Mouse (Mus musculus) c-Kit-negative CD71-positive TER-119-positive erythroid progenitor cells, embryonic 14.5 days (primary cell): ENCODE measurements around the gene AC140267.1.

Source experiments
- DNase-seq: peaks from one replicate; pipeline ENCODE4 v3.0.0-alpha.2; 2013; ENCODE audit warnings: low read depth, low spot score

AC140267.1 gene

DNA sequence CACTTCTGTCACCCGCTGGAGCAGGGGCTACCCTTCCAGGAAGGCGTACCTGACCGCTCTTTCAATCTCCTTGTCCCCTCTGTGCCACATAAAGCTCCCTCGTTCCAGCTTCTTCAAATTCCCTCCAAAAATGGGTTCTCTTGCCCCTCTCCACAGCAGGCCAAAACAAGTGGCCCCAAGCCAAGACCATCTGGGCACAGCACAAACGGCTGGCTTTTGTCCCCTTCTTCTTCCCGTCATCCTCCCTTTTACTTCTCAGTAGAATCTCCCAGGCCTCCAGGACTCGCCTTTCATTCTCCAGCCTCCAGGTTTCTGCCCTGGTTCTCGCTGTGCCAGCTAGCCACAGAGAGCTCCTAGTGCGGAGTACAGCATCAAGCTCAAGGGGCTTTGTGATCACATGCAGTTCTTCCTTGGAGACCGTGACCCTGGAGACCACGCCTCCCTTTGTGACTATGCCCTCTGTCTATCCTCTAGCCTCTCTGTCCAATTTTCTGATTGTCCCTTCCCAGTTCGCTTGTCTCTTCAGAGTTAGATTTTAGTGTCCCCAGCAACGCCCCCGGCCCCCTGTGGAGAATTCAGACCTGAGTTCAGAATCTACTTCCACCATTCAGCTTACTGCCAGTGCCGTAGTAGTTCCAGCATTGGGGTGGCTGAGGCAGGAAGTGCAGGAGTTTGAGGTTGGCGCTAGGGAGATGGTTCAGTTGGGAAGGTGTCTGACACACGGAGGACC, 7.4 kb upstream of the AC140267.1 start:
- no peak for DNase-seq

DNA sequence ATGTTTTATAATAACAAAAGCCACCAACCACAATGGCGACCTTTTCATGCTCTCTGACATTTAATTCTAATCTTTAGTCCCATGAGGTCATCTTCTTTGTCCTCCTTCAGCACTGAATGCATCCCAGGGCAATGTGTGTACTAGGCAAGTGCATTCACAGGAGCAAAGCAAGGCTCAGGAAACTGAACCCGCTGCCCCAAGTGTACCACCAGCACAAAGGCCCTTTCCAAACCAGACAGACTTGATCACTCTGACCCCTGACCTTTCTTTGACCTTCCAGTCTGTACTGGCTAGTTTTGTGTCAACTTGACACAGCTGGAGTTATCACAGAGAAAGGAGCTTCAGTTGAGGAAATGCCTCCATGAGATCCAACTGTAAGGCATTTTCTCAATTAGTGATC, 3.3 kb upstream of the AC140267.1 start:
- no peak for DNase-seq

DNA sequence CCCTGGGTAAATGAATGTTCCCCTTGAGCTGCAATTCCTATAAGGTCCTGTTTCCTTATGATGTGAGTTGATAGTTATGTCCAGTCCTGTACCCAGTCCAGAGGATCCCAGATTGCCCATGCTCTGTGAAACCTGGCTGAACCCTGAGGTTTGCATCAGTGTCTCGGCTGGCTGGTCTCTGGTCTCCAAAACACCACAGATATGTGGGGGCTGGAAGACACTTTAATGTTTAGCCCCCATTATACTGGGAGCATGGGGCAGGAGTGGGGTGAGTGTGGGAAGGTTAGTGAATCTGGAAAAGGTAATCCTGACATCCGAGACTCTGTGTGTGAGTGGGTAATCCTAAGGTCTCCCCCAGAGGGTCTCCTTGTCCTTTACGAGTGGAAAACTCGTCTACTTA, 2.6 kb upstream of the AC140267.1 start:
- DNase-seq, result no peak

DNA sequence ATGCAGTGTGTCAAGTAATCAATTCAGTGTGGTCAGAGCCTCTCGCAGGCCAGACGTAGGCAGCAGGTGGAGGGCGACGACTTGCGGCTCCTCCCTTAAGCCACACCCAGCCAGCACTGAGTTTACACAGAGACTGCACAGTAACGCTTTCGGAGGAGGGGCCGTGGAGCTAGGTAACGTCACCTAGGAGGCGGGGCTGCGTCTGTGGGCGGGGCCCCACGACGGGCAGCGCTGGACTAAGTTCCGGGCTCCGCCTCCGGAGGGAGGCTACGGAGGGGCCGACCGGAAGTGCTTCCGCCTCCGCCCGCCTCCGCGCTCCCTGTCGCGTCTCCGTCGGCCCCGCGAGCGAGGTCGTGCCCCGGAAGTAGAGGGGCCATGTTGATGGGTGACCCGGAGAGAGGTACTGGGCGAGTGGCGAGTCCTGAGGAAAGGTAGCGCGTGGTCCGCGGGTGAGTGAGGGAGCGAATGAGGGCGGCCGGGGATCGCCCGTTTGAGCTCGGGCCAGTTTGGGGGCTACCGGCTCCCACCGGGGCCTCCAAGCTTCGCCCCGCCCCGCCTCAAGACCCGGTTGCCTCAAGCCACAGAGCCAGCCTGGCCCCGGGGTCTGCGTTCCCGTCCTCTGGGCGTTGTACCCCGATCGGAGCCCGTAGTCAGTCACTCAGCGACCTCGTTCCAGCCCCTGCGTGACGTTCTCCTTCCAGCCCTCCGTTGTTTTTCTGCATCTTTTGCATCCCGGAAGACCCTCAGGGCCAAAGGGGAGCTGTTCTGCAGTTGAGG, 1.7 kb upstream of the AC140267.1 start, which contains the start of gene Mief1:
TSS of gene Mief1 (plus strand) at position 286 of the 777 bp plus-strand sequence.
- peak; percentile 99 for DNase-seq

DNA sequence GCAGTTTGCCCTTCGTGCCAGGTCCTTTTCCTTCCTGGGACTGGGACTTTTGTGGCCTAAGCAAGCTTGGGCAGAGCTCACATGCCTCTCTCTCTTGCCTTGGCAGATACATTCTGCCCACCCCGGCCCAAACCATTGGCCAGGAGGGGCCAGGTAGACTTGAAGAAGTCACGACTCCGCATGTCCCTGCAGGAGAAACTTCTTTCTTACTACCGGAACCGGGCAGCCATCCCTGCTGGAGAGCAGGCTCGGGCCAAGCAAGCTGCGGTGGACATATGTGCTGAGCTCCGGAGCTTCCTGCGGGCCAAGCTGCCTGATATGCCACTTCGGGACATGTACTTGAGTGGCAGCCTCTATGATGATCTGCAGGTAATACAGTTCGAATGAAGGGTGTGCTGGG, 12.5 kb downstream of the AC140267.1 start:
- no peak for DNase-seq

DNA sequence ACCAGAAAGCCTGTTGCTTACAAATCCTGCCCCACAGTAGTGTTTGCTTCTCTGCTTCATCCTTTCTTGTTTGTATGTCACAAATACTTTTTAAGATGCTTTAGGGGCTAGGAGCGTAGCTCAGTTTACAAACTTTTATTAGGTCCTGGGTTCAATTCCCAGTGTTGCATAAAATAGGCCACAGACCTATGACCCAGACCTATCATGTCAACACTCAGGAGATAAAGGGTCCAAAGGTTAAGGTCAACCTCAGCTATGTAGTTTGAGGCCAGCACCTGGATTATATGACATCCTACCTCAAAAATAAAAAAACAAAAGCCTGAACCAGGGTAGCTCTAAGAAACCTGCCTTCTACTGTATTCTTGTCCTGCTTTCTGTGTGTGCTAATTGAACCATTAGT, 13.0 kb downstream of the AC140267.1 start:
- DNase-seq, result no peak

DNA sequence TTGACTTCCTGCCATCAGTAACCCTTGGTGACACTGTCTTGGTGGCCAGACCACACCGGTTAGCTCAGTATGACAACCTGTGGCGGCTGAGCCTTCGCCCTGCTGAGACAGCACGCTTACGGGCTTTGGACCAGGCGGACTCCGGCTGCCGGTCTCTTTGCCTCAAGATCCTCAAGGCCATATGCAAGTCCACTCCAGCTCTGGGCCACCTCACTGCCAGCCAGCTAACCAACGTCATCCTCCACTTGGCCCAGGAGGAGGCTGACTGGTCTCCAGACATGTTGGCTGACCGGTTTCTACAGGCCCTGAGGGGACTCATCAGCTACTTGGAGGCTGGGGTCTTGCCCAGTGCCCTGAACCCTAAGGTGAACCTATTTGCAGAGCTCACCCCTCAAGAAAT, 14.0 kb downstream of the AC140267.1 start:
- DNase-seq, result no peak

DNA sequence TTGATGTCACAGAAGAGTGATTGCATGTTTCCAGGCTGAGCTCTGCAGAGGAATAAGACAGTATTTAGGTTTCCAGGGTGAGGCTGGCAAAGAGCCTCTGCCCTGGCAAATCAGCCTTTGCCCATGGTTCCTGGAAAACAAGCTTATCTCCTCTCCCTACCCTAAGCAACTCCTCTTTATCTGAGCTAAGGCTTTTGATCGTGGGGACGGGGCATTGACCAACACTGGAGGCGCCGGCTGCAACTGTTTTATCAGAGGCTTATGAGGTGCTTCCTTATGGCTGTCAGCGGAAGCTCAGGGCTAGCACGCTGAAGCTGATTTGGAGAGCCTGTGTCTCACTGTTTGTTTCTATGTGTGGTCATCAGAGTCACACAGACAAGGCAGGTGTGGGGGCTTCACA, 15.0 kb downstream of the AC140267.1 start:
- no peak for DNase-seq

DNA sequence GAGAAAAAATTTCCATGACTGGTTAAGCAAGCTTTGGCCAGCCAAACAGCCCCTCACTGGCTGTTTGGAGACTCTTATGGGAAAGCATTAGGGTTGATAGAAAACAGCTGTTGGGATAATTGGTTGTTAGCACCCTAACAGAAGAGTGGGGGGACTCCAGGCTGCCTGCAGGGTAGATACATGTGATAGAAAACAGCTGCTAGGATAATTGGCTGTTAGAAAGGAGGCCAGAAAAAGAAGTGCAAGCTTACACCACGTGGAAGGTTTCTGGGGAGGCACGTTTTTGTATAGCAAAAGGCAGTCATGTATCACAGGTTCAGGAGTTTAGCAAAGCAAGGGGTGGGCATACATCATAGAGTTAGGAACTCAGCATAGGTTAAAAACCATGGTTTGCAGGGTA, 17.9 kb downstream of the AC140267.1 start:
- no peak for DNase-seq

DNA sequence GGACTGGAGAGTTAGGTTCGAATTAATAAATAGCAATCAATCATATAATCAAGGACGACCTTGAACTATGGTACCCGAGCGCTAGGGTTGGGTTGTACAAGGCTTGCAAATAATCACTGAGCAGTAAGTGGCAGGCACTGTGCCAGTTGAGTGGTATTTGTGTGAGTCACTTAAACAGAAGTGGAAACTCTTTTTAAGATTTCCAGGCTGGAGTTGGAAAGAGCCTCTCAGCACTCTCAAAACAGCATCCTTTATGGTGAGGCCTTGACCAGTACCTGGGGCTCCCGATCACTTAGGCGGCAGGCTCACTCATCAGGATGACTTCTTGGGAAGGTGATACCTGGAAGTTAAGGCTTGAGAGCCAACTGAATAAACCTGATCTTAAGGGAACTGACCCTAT, 18.6 kb downstream of the AC140267.1 start:
- no peak for DNase-seq

DNA sequence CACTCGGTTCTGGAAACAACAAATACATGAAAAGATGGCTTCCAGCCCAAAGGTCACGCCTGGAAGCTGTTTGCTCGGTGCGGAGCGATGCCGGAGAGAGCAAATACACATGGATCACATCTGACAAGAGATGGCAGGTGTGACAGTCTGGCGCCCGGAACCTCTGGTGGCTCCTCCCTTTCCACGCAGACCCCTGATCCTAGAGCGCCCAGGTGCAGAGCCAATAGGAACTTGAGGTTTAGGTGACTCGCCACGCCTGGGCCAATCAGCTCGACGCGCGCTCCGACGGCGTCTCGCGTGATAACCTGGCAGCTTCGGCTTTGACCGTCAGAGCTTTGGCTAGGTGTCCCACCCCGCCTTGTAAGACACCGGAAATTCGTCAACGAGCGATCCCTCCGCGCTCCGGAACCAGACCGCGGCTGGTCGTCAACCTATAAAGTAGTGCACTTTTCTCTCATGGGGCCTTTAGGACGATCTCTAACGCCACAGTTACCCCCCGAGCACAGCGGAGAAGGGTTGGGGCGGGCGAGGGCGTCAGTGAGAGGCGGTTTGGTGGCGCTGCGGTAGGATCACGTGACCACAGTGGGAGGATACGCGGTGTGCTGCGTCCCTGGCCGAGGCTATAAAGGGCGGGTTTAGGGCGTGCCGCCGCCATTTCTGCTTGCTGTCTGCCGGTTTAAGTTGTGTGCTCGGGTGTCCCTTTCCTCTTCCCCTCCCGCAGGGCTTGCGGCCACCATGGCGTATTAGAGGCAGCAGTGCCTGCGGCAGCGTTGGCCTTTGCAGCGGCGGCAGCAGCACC, 19.4 kb downstream of the AC140267.1 start, which contains the start of gene Atf4:
TSS of gene Atf4 (plus strand) at position 338 of the 799 bp plus-strand sequence.
- DNase-seq, result peak; percentile 95

DNA sequence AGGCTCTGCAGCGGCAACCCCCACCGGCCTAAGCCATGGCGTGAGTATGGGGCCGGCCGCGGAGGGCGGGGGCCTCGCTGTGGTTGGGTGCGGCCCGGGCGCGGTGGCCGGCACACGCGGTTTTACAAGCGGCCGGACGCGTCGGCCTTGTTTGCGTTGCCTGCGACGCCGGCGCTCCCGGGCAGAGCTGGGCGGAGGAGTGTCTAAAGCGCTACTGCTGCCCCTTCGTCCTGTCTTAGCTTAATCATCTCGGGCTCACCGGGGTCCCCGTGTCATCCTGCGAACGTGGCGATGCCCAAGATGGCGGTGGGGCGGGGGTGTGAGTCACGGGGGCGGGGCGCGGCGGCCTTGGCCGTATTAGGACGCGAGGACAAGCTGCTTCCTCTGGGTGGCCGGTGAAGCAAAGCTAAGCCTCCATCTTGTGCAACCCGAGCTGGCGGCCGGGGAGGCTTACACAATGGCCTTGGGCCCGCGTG, 20.0 kb downstream of the AC140267.1 start:
- peak; percentile 62 for DNase-seq

DNA sequence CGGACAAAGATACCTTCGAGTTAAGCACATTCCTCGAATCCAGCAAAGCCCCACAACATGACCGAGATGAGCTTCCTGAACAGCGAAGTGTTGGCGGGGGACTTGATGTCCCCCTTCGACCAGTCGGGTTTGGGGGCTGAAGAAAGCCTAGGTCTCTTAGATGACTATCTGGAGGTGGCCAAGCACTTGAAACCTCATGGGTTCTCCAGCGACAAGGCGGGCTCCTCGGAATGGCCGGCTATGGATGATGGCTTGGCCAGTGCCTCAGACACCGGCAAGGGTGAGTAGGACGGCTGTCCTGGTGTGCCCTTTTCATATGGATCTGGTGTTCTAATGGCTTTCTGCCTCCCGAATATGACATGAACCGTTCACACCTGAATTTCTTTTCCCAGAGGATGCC, 20.6 kb downstream of the AC140267.1 start:
- DNase-seq, result no peak

DNA sequence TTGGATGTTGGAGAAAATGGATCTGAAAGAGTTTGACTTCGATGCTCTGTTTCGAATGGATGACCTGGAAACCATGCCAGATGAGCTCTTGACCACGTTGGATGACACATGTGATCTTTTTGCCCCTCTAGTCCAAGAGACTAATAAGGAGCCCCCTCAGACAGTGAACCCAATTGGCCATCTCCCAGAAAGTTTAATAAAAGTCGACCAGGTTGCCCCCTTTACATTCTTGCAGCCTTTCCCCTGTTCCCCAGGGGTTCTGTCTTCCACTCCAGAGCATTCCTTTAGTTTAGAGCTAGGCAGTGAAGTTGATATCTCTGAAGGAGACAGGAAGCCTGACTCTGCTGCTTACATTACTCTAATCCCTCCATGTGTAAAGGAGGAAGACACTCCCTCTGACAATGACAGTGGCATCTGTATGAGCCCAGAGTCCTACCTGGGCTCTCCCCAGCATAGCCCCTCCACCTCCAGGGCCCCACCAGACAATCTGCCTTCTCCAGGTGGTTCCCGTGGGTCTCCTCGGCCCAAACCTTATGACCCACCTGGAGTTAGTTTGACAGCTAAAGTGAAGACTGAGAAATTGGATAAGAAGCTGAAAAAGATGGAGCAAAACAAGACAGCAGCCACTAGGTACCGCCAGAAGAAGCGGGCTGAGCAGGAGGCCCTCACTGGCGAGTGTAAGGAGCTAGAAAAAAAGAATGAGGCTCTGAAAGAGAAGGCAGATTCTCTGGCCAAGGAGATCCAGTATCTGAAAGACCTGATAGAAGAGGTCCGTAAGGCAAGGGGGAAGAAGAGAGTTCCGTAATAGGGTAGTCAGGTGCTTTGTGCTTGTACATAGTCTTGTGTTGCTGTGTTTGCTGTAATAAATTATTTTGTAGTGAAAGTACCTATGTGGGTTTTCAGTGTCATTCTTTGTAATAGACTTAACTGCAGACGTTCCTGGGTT, 21.3 kb downstream of the AC140267.1 start:
- DNase-seq, result no peak

DNA sequence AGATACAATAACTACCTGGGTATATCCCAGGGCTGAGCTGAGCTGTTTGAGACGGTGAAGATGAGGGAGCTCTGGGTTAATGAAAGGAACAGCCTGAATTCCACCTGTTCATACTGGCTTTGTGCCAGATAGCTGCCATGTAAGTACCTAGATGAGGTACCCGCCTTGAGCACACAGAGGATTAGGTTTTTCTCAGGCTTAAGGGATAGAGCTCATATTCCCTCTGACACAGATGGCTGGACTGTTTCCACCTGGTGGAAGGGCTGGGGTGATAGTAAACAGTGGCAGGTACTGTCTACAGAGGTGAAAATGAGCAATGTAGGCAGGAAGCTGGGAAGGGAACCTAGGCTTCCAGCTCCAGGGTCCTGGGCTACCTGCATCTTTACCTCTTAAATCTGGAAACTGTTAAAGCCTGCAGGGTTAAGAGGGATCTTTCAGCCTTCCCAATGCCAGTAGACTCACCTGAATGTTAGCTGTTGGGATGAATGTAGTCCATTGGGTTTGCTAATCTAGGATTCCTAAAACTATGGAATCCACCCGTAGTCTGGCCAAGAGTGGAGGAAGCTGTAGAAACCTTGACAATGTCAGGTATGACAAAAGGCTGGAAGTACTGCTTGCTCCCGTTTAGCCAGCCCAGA, 22.1 kb downstream of the AC140267.1 start:
- DNase-seq, result no peak

DNA sequence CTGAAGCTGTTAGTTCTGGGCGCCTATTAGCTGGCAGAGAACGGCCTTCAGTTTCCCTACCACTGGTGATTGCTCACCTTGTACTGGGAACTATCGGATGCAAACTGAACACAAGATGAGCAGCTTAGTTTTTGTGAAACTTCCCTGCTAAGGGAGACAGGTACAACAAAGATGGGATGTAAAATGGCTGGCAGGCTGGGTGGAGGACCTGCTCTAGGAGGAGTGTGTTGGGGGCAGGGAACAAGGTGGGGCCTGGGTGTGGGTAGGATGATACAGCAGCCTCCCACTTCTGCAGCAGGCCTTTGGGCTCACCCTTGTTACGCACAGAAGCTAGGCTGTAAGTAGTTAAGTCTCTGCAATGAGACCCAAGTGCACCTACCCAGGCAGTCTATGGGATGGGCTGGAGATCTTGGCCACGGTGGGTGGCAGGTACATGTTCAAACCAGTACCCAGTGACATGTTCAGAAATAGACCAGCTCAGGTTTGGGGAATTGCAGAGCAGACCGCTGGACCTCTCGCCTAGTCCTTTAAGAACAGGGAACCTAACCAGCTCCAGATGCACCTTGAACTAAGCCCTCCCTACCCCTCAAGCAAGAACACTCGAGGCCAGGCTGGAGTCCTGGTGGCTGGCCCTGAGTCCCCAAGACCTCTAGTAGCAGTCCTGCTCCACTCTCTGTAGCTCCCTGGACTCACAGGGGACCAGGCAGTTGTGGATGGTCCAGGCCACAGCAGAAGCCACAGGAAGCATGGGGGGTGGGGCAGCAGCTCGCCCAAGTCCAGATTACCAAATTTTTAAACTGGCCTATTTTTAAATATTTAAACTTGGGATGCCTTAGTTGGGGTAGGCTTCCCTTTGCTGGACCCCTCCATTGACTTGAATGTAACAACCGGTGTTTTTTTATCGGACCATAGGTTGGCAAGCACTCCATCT, 22.9 kb downstream of the AC140267.1 start:
- DNase-seq, result peak; percentile 73

DNA sequence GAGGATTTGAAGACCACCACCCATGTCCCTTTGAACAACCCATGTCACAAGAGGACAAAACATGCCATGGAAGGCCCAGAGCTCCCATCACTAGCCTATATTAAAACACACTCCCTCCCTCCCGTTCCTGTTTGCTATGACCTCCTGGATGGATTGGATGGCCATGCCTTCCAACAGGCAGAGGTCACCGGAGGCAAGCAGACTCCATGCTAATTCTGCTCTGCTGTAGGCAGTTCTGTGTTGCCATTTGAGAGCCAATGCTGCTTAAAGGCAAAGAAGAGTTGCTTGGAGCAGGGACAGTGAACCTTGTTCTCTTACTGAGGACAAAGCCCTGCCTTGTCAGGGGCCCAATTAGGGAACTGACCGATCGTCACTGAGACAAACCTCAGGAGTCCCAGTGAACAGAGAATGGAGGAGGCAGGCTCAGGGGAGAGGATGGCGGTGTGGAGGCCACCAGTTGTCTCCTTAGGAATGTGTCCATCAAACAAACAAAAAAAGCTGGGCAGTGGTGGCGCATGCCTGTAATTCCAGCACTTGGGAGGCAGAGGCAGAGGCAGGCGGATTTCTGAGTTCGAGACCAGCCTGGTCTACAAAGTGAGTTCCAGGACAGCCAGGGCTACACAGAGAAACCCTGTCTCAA, 23.9 kb downstream of the AC140267.1 start:
- DNase-seq, result no peak

DNA sequence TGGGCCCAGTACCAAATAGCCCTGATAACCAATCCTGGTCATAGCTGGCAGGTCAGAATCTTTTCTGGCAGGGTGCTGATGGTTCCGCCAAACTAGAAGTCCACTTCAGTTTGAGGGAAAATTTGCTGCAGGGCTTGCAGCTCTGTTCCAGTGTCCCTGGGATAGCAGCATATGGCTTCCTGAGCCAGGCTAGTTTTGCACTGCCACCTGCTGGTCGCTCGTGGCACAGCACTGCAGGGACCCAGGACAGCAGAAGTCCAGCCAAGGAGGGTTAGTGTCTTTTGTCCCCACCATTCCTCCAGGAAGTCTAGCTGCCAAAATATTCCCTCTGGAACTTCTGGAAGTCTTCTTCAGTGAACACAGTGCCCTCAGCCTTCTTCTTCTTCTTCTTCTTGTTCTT, 25.0 kb downstream of the AC140267.1 start:
- peak; percentile 73 for DNase-seq

DNA sequence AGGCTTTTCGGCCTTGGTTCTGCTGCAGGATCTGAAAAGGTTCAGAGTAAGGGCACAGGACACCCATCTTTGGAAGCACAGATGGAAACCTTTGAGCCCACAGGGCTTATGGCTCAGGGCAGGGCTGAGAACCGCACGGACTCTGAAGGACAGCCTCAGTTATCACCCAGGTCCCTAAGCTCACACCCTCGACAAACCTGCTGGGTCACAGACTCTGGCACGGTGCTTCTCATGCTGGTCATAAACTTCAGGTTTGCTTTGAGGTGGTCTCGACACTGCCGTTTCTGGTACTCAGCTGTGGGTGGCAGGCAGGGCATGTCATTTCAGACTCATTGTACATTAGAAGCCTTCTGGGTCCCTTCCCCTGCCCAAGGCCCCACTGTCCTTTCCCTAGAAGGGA, 25.5 kb downstream of the AC140267.1 start:
- DNase-seq, result no peak
